Mouse (Mus musculus) liver, embryonic 14.5 days (tissue): ENCODE measurements around the gene Pim1.

Experiments used
- CTCF ChIP-seq: IDR thresholded peaks from 2 replicates; pipeline ENCODE4 v1.5.1; 2016; ENCODE audit warnings: antibody characterized with exemption, low read depth, control low read depth
- EP300 ChIP-seq: IDR thresholded peaks from 2 replicates; pipeline ENCODE4 v1.6.1; 2016; ENCODE audit warnings: antibody characterized with exemption, low read depth

DNA sequence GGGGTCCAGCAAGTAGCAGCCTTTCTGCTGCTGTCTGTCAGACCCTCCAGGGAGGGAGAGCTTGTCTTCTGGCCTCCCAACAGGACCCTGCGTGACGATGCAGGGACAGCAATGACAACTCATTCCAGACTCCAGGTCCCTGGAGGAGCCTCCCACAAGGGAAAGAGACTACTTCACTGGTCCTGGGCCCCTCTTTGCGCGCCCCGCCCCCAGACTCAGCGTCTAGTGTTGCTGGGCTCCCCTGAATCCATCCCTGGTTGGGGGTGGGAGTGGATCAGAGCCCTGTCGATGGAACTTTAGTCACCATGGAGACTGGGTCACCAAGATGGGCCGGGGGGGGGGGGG, 4.2 kb downstream of the Pim1 start:
- TF ChIP-seq CTCF (no peak), EP300 (no peak)
